Mouse (Mus musculus) embryo, embryonic 9.5 days (tissue): Measurements from ENCODE around the gene Spag9.
"Not testable (repeated sequence)": the region's sequence is repeated elsewhere in the genome, so short reads cannot be mapped to it uniquely, and the experiment has no call there.

ENCODE experiments used
- DNase-seq: peaks from one replicate; pipeline ENCODE4 v3.0.0-alpha.2; 2017; ENCODE audit errors: extremely low spot score

Spag9 gene

GRCm38 (mm10) chr11:93986298-93986697 lies 9.6 kb upstream of the Spag9 start:
- no peak for DNase-seq

- no peak for DNase-seq
Observed at GRCm38 (mm10) chr11:93987026-93987425, 8.9 kb upstream of the Spag9 start.

GRCm38 (mm10) chr11:93987625-93988327 lies 8.1 kb upstream of the Spag9 start:
- DNase-seq: no peak

GRCm38 (mm10) chr11:93988328-93989062 lies 7.4 kb upstream of the Spag9 start:
- no peak for DNase-seq

GRCm38 (mm10) chr11:93994531-93994930 lies 1.4 kb upstream of the Spag9 start:
- no peak for DNase-seq

GRCm38 (mm10) chr11:93995111-93995719 lies 676 bp upstream of the Spag9 start:
- DNase-seq: peak; percentile 52

- DNase-seq: peak; percentile 46
Observed at GRCm38 (mm10) chr11:93996306-93997140, 632 bp downstream of the Spag9 start.

- no peak for DNase-seq
Observed at GRCm38 (mm10) chr11:93997141-93997775, 1.4 kb downstream of the Spag9 start.

GRCm38 (mm10) chr11:93999276-93999675 lies 3.4 kb downstream of the Spag9 start:
- no peak for DNase-seq

GRCm38 (mm10) chr11:94003346-94003745 lies 7.5 kb downstream of the Spag9 start:
- DNase-seq: no peak

GRCm38 (mm10) chr11:94019091-94019490 lies 23.2 kb downstream of the Spag9 start:
- no peak for DNase-seq

GRCm38 (mm10) chr11:94020403-94020802 lies 24.5 kb downstream of the Spag9 start:
- no peak for DNase-seq

- DNase-seq: no peak
Observed at GRCm38 (mm10) chr11:94026289-94026688, 30.4 kb downstream of the Spag9 start.

GRCm38 (mm10) chr11:94032084-94032483 lies 36.2 kb downstream of the Spag9 start:
- no peak for DNase-seq

GRCm38 (mm10) chr11:94032971-94033370 lies 37.1 kb downstream of the Spag9 start:
- DNase-seq: no peak

- peak; percentile 44 for DNase-seq
Observed at GRCm38 (mm10) chr11:94035974-94036373, 40.1 kb downstream of the Spag9 start.

GRCm38 (mm10) chr11:94041475-94041874 lies 45.6 kb downstream of the Spag9 start:
- DNase-seq: no peak

GRCm38 (mm10) chr11:94042301-94042700 lies 46.4 kb downstream of the Spag9 start:
- not testable (repeated sequence) for DNase-seq

- peak; percentile 90 for DNase-seq
Observed at GRCm38 (mm10) chr11:94043998-94044985, 48.4 kb downstream of the Spag9 start.

- peak; percentile 47 for DNase-seq
Observed at GRCm38 (mm10) chr11:94045016-94045415, 49.1 kb downstream of the Spag9 start.
